Mouse (Mus musculus): ENCODE data around the gene 1700007K13Rik. TPM values are rescaled to one million over a fixed set of nuclear protein-coding genes. Genes with fewer than 3 reads are reported as not detected.

The 1700007K13Rik gene
- polyA plus RNA-seq, 1 experiment from 2014 or later: 0.90 TPM

GRCm38 (mm10) chr2:28423167-28423566 is 43.0 kb downstream of the 1700007K13Rik start:
- H3K9ac ChIP-seq (replicated peaks; ENCODE audit: low read length): no peak overlapping the region
- WGBS: 32% methylated on average over 3 of the region's 3 CpGs
- H3K4me1 ChIP-seq (ENCODE audit: control insufficient read depth, insufficient read depth, low read length): no peaks in the 10 kb centered on the region
- H3K4me3 ChIP-seq (ENCODE audit: low read depth, low read length): no peak overlapping the region
- H3K4me2 ChIP-seq (ENCODE audit: low read depth, low read length): no peak overlapping the region
- H3K9me3 ChIP-seq (replicated peaks; ENCODE audit: control insufficient read depth, low read length): no peaks in the 10 kb centered on the region
- H3K27ac ChIP-seq (replicated peaks; ENCODE audit: low read depth, low read length): no peak overlapping the region
- DNase-seq (ENCODE audit: low spot score): peak; percentile 68
- ATAC-seq (replicated peaks; ENCODE audit: insufficient number of reproducible peaks, low FRiP score, low TSS enrichment, low read depth): no peak
- H3K36me3 ChIP-seq (replicated peaks; ENCODE audit: control insufficient read depth, insufficient read depth, low read depth, low read length): no peaks in the 10 kb centered on the region
- no peaks in the 10 kb centered on the region for H3K27me3 ChIP-seq (ENCODE audit: control insufficient read depth, insufficient read depth, low read length)

GRCm38 (mm10) chr2:28419898-28420297 is 46.2 kb downstream of the 1700007K13Rik start:
- WGBS: 12% methylated on average over 4 of the region's 4 CpGs
- H3K4me3 ChIP-seq (ENCODE audit: low read depth, low read length): no peak overlapping the region
- DNase-seq (ENCODE audit: low spot score) (peak; percentile 94), ATAC-seq (replicated peaks; ENCODE audit: insufficient number of reproducible peaks, low FRiP score, low TSS enrichment, low read depth) (no peak)
- no peaks in the 10 kb centered on the region for H3K27me3 ChIP-seq (ENCODE audit: control insufficient read depth, insufficient read depth, low read length)
- no peaks in the 10 kb centered on the region for H3K36me3 ChIP-seq (replicated peaks; ENCODE audit: control insufficient read depth, insufficient read depth, low read depth, low read length)
- no peak overlapping the region for H3K9ac ChIP-seq (replicated peaks; ENCODE audit: low read length)
- no peak overlapping the region for H3K27ac ChIP-seq (replicated peaks; ENCODE audit: low read depth, low read length)
- H3K4me1 ChIP-seq (ENCODE audit: control insufficient read depth, insufficient read depth, low read length): no peaks in the 10 kb centered on the region
- H3K4me2 ChIP-seq (ENCODE audit: low read depth, low read length): no peak overlapping the region
- no peaks in the 10 kb centered on the region for H3K9me3 ChIP-seq (replicated peaks; ENCODE audit: control insufficient read depth, low read length)

- Histone ChIP-seq H3K36me3 (replicated peaks; ENCODE audit: control insufficient read depth, insufficient read depth, low read depth, low read length) (no peaks in the 10 kb centered on the region), H3K4me1 (ENCODE audit: control insufficient read depth, insufficient read depth, low read length) (no peaks in the 10 kb centered on the region), H3K4me2 (ENCODE audit: low read depth, low read length) (no peak overlapping the region), H3K27ac (replicated peaks; ENCODE audit: low read depth, low read length) (no peak overlapping the region), H3K4me3 (ENCODE audit: low read depth, low read length) (no peak overlapping the region), H3K9ac (replicated peaks; ENCODE audit: low read length) (no peak overlapping the region), H3K9me3 (replicated peaks; ENCODE audit: control insufficient read depth, low read length) (no peaks in the 10 kb centered on the region), H3K27me3 (ENCODE audit: control insufficient read depth, insufficient read depth, low read length) (no peaks in the 10 kb centered on the region)
- no peak for ATAC-seq (replicated peaks; ENCODE audit: insufficient number of reproducible peaks, low FRiP score, low TSS enrichment, low read depth)
- peak; percentile 89 for DNase-seq (ENCODE audit: low spot score)
- WGBS: 42% methylated on average over 2 of the region's 2 CpGs
These were observed 48.1 kb downstream of the 1700007K13Rik start for GRCm38 (mm10) chr2:28418034-28418433.

- WGBS: 90% methylated on average over 1 of the region's 1 CpGs
- Histone ChIP-seq H3K9ac (replicated peaks; ENCODE audit: low read length) (peak overlapping the region; percentile 22; the same call in 1 of the 2 replicates), H3K27ac (replicated peaks; ENCODE audit: low read depth, low read length) (no peak overlapping the region)
These were observed 49.6 kb downstream of the 1700007K13Rik start for GRCm38 (mm10) chr2:28416511-28416910.

GRCm38 (mm10) chr2:28415387-28416024 is 50.6 kb downstream of the 1700007K13Rik start:
- Histone ChIP-seq H3K27ac (replicated peaks; ENCODE audit: low read depth, low read length) (no peak overlapping the region), H3K4me1 (ENCODE audit: control insufficient read depth, insufficient read depth, low read length) (no peaks in the 10 kb centered on the region), H3K36me3 (replicated peaks; ENCODE audit: control insufficient read depth, insufficient read depth, low read depth, low read length) (no peaks in the 10 kb centered on the region), H3K27me3 (ENCODE audit: control insufficient read depth, insufficient read depth, low read length) (no peaks in the 10 kb centered on the region), H3K4me2 (ENCODE audit: low read depth, low read length) (no peak overlapping the region), H3K9ac (replicated peaks; ENCODE audit: low read length) (no peak overlapping the region), H3K9me3 (replicated peaks; ENCODE audit: control insufficient read depth, low read length) (no peaks in the 10 kb centered on the region), H3K4me3 (ENCODE audit: low read depth, low read length) (no peak overlapping the region)
- ATAC-seq (replicated peaks; ENCODE audit: insufficient number of reproducible peaks, low FRiP score, low TSS enrichment, low read depth): no peak
- 79% methylated on average over 10 of the region's 10 CpGs for WGBS
- DNase-seq (ENCODE audit: low spot score): no peak

More at GRCm38 (mm10) chr2:28416511-28416910, 49.6 kb downstream of the 1700007K13Rik start:
- no peaks in the 10 kb centered on the region for H3K4me1 ChIP-seq (ENCODE audit: control insufficient read depth, insufficient read depth, low read length)
- no peak overlapping the region for H3K4me3 ChIP-seq (ENCODE audit: low read depth, low read length)
- no peaks in the 10 kb centered on the region for H3K36me3 ChIP-seq (replicated peaks; ENCODE audit: control insufficient read depth, insufficient read depth, low read depth, low read length)
- DNase-seq (ENCODE audit: low spot score) (no peak), ATAC-seq (replicated peaks; ENCODE audit: insufficient number of reproducible peaks, low FRiP score, low TSS enrichment, low read depth) (no peak)
- H3K9me3 ChIP-seq (replicated peaks; ENCODE audit: control insufficient read depth, low read length): no peaks in the 10 kb centered on the region
- H3K27me3 ChIP-seq (ENCODE audit: control insufficient read depth, insufficient read depth, low read length): no peaks in the 10 kb centered on the region
- no peak overlapping the region for H3K4me2 ChIP-seq (ENCODE audit: low read depth, low read length)

- no peak overlapping the region for H3K4me2 ChIP-seq (ENCODE audit: low read depth, low read length)
- H3K27ac ChIP-seq (replicated peaks; ENCODE audit: low read depth, low read length): no peak overlapping the region
- no peaks in the 10 kb centered on the region for H3K36me3 ChIP-seq (replicated peaks; ENCODE audit: control insufficient read depth, insufficient read depth, low read depth, low read length)
- no peaks in the 10 kb centered on the region for H3K4me1 ChIP-seq (ENCODE audit: control insufficient read depth, insufficient read depth, low read length)
- no peaks in the 10 kb centered on the region for H3K9me3 ChIP-seq (replicated peaks; ENCODE audit: control insufficient read depth, low read length)
- DNase-seq (ENCODE audit: low spot score): no peak
- ATAC-seq (replicated peaks; ENCODE audit: insufficient number of reproducible peaks, low FRiP score, low TSS enrichment, low read depth): no peak
- no peaks in the 10 kb centered on the region for H3K27me3 ChIP-seq (ENCODE audit: control insufficient read depth, insufficient read depth, low read length)
- no peak overlapping the region for H3K4me3 ChIP-seq (ENCODE audit: low read depth, low read length)
- 88% methylated on average over 5 of the region's 5 CpGs for WGBS
- H3K9ac ChIP-seq (replicated peaks; ENCODE audit: low read length): no peak overlapping the region
These were observed 51.4 kb downstream of the 1700007K13Rik start for GRCm38 (mm10) chr2:28414757-28415137.

GRCm38 (mm10) chr2:28414116-28414756 is 51.9 kb downstream of the 1700007K13Rik start:
- WGBS: 78% methylated on average over 5 of the region's 5 CpGs

GRCm38 (mm10) chr2:28412936-28413335 is 53.2 kb downstream of the 1700007K13Rik start:
- no peaks in the 10 kb centered on the region for H3K4me1 ChIP-seq (ENCODE audit: control insufficient read depth, insufficient read depth, low read length)
- no peaks in the 10 kb centered on the region for H3K36me3 ChIP-seq (replicated peaks; ENCODE audit: control insufficient read depth, insufficient read depth, low read depth, low read length)
- no peak overlapping the region for H3K4me3 ChIP-seq (ENCODE audit: low read depth, low read length)
- DNase-seq (ENCODE audit: low spot score) (no peak), ATAC-seq (replicated peaks; ENCODE audit: insufficient number of reproducible peaks, low FRiP score, low TSS enrichment, low read depth) (no peak)
- H3K9me3 ChIP-seq (replicated peaks; ENCODE audit: control insufficient read depth, low read length): no peaks in the 10 kb centered on the region
- 75% methylated on average over 6 of the region's 6 CpGs for WGBS
- H3K9ac ChIP-seq (replicated peaks; ENCODE audit: low read length): no peak overlapping the region
- H3K4me2 ChIP-seq (ENCODE audit: low read depth, low read length): no peak overlapping the region
- no peak overlapping the region for H3K27ac ChIP-seq (replicated peaks; ENCODE audit: low read depth, low read length)
- H3K27me3 ChIP-seq (ENCODE audit: control insufficient read depth, insufficient read depth, low read length): no peaks in the 10 kb centered on the region

More at GRCm38 (mm10) chr2:28414116-28414756, 51.9 kb downstream of the 1700007K13Rik start:
- no peak overlapping the region for H3K4me3 ChIP-seq (ENCODE audit: low read depth, low read length)
- H3K4me1 ChIP-seq (ENCODE audit: control insufficient read depth, insufficient read depth, low read length): no peaks in the 10 kb centered on the region
- no peak overlapping the region for H3K4me2 ChIP-seq (ENCODE audit: low read depth, low read length)
- DNase-seq (ENCODE audit: low spot score) (no peak), ATAC-seq (replicated peaks; ENCODE audit: insufficient number of reproducible peaks, low FRiP score, low TSS enrichment, low read depth) (no peak)
- H3K36me3 ChIP-seq (replicated peaks; ENCODE audit: control insufficient read depth, insufficient read depth, low read depth, low read length): no peaks in the 10 kb centered on the region
- H3K27me3 ChIP-seq (ENCODE audit: control insufficient read depth, insufficient read depth, low read length): no peaks in the 10 kb centered on the region
- no peak overlapping the region for H3K27ac ChIP-seq (replicated peaks; ENCODE audit: low read depth, low read length)
- no peak overlapping the region for H3K9ac ChIP-seq (replicated peaks; ENCODE audit: low read length)
- H3K9me3 ChIP-seq (replicated peaks; ENCODE audit: control insufficient read depth, low read length): no peaks in the 10 kb centered on the region

Measured in embryonic facial prominence, embryonic 11.5 days (tissue).